Mouse (Mus musculus) lung, embryonic 15.5 days (tissue): ENCODE results near the gene Ugt1a9. TPM values are rescaled to one million over a fixed set of nuclear protein-coding genes. Genes with fewer than 3 reads are reported as not detected.
A peak's percentile ranks its signal among the peaks of the same experiment; 100 is the strongest.

Experiments used
- ATAC-seq: fragments of 200-750 bp; cut with Nextera tagmentation; 2 replicates; pipeline ENCODE4 v1.8.0; 2017; ENCODE audit warnings: moderate number of reproducible peaks, borderline replicate concordance; ENCODE audit not compliant: low FRiP score, low TSS enrichment; ENCODE audit errors: extremely low read depth
- H3K27ac ChIP-seq: fragments of 300-500 bp; sonication (generic); 2 replicates; pipeline ENCODE4 v1.5.1; 2015; ENCODE audit warnings: moderate library complexity, mild to moderate bottlenecking, inconsistent platforms
- H3K27me3 ChIP-seq: fragments of 300-500 bp; sonication (generic); 2 replicates; pipeline ENCODE4 v1.6.1; 2015; ENCODE audit warnings: inconsistent platforms
- H3K36me3 ChIP-seq: fragments of 300-500 bp; sonication (generic); 2 replicates; pipeline ENCODE4 v1.6.1; 2015; ENCODE audit warnings: inconsistent platforms
- H3K4me1 ChIP-seq: fragments of 300-500 bp; sonication (generic); 2 replicates; pipeline ENCODE4 v1.6.1; 2015; ENCODE audit warnings: inconsistent platforms
- H3K4me2 ChIP-seq: fragments of 300-500 bp; sonication (generic); 2 replicates; pipeline ENCODE4 v1.6.1; 2015; ENCODE audit warnings: inconsistent platforms, mild to moderate bottlenecking, moderate library complexity
- H3K4me3 ChIP-seq: fragments of 300-500 bp; sonication (generic); 2 replicates; pipeline ENCODE4 v1.5.1; 2015; ENCODE audit warnings: mild to moderate bottlenecking, inconsistent platforms
- H3K9ac ChIP-seq: fragments of 300-500 bp; sonication (generic); 2 replicates; pipeline ENCODE4 v1.6.1; 2015; ENCODE audit warnings: inconsistent platforms
- H3K9me3 ChIP-seq: fragments of 300-500 bp; sonication (generic); 2 replicates; pipeline ENCODE4 v1.6.1; 2016; ENCODE audit warnings: inconsistent platforms
- WGBS: fragments of 180-500 bp; shearing (Covaris S2); methylation state at CpG from one replicate; pipeline ENCODE4 v1.1.7; 2015; 5-methylcytosine and 5-hydroxymethylcytosine counted together
- polyA plus RNA-seq: library from polyadenylated mRNA; unstranded; fragments of >200 nt; fragmentation: Nextera tagmentation; extraction: Ambion mirVana; gene quantifications from 2 replicates; pipeline ENCODE4 v1.2.1, GENCODE M21; 2015

Gene Ugt1a9
- polyA plus RNA-seq, 1 experiment from 2014 or later = not detected

- H3K27ac ChIP-seq = no peak overlapping the region
- no peaks in the 10 kb centered on the region for H3K4me1 ChIP-seq
- no peak overlapping the region for H3K4me3 ChIP-seq
- H3K36me3 ChIP-seq = peaks cover 44% of the 10 kb centered on the region
- no peak overlapping the region for H3K4me2 ChIP-seq
- ATAC-seq = peak; percentile 2; the same call in 1 of the 2 replicates
- H3K9me3 ChIP-seq = no peaks in the 10 kb centered on the region; the same call in 1 of the 2 replicates
- no peak overlapping the region for H3K9ac ChIP-seq
- H3K27me3 ChIP-seq = no peaks in the 10 kb centered on the region
- WGBS = 58% methylated on average over 8 of the region's 8 CpGs
Measured at GRCm38 (mm10) chr1:88258881-88259642, 188.5 kb downstream of the Ugt1a9 start.

- no peak overlapping the region for H3K27ac ChIP-seq
Measured at GRCm38 (mm10) chr1:88259643-88260024, 189.0 kb downstream of the Ugt1a9 start.

GRCm38 (mm10) chr1:88260114-88260513 lies 189.5 kb downstream of the Ugt1a9 start:
- Histone ChIP-seq H3K9ac (no peak overlapping the region), H3K4me2 (no peak overlapping the region), H3K4me3 (no peak overlapping the region), H3K9me3 (no peaks in the 10 kb centered on the region), H3K27me3 (no peaks in the 10 kb centered on the region), H3K36me3 (peaks cover 55% of the 10 kb centered on the region), H3K4me1 (no peaks in the 10 kb centered on the region), H3K27ac (no peak overlapping the region)
- ATAC-seq = 0 out of 2 replicates have a peak, but pooled peaks have one; percentile 1
- 72% methylated on average over 6 of the region's 6 CpGs for WGBS

More at GRCm38 (mm10) chr1:88259643-88260024, 189.0 kb downstream of the Ugt1a9 start:
- Histone ChIP-seq H3K9ac (no peak overlapping the region), H3K27me3 (no peaks in the 10 kb centered on the region), H3K9me3 (no peaks in the 10 kb centered on the region; the same call in 1 of the 2 replicates), H3K4me2 (no peak overlapping the region), H3K4me3 (no peak overlapping the region), H3K4me1 (no peaks in the 10 kb centered on the region), H3K36me3 (peaks cover 50% of the 10 kb centered on the region)
- ATAC-seq = peak; percentile 2; the same call in 1 of the 2 replicates
- 68% methylated on average over 4 of the region's 4 CpGs for WGBS

GRCm38 (mm10) chr1:88260604-88261377 lies 190.2 kb downstream of the Ugt1a9 start:
- H3K4me1 ChIP-seq = no peaks in the 10 kb centered on the region
- H3K4me2 ChIP-seq = no peak overlapping the region
- no peak overlapping the region for H3K9ac ChIP-seq
- peaks cover 61% of the 10 kb centered on the region for H3K36me3 ChIP-seq
- no peak overlapping the region for H3K4me3 ChIP-seq
- no peak for ATAC-seq
- no peaks in the 10 kb centered on the region for H3K9me3 ChIP-seq
- 78% methylated on average over 10 of the region's 10 CpGs for WGBS
- no peak overlapping the region for H3K27ac ChIP-seq
- H3K27me3 ChIP-seq = no peaks in the 10 kb centered on the region

DNA sequence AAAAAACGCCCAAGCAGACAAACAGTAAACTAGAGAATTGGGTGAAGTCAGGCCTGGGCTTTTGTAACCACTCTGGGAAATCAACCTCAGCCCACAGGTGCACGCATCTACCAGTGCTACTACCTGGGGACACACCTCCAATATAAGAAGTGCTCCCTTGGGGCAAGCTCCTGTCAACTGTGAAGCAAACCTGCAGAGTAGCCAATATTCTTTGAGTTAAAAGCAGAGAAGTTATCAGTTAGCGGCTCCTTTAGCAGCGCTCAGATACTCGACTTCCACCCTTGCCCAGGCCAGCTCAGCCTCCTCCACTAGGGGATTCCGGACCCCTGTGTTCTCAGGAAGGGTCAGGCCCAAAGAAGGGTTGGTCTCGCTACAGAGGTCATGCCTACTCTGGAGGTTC lies 191.1 kb downstream of the Ugt1a9 start:
- Histone ChIP-seq H3K36me3 (peaks cover 71% of the 10 kb centered on the region), H3K27ac (no peak overlapping the region), H3K4me2 (no peak overlapping the region), H3K4me3 (no peak overlapping the region), H3K9me3 (no peaks in the 10 kb centered on the region), H3K9ac (no peak overlapping the region), H3K27me3 (no peaks in the 10 kb centered on the region), H3K4me1 (no peaks in the 10 kb centered on the region)
- 85% methylated on average over 7 of the region's 7 CpGs for WGBS
- ATAC-seq = no peak

DNA sequence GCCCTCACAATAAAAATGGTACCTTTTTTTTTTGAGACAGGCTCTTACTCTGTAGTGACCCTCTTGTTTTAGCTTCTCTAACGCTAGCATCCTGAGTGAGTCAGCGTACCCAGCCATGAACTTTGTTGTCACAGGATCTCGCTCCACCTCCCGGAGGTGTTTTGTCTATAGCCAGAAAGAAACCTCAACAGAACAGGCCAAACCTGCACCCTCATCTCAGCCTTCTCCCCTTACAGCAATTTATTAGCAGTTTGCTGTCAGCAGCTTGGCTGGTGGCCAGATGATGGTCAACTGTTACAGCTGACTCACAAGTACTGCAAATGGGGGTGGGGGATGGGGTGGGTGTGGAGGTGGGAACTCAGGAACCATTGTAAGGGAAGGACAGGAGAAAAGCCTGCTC lies 191.7 kb downstream of the Ugt1a9 start:
- Histone ChIP-seq H3K27ac (no peak overlapping the region), H3K9me3 (no peaks in the 10 kb centered on the region), H3K27me3 (no peaks in the 10 kb centered on the region), H3K9ac (no peak overlapping the region), H3K4me2 (no peak overlapping the region), H3K36me3 (peaks cover 76% of the 10 kb centered on the region), H3K4me3 (no peak overlapping the region), H3K4me1 (no peaks in the 10 kb centered on the region)
- ATAC-seq = no peak
- 66% methylated on average over 4 of the region's 4 CpGs for WGBS

DNA sequence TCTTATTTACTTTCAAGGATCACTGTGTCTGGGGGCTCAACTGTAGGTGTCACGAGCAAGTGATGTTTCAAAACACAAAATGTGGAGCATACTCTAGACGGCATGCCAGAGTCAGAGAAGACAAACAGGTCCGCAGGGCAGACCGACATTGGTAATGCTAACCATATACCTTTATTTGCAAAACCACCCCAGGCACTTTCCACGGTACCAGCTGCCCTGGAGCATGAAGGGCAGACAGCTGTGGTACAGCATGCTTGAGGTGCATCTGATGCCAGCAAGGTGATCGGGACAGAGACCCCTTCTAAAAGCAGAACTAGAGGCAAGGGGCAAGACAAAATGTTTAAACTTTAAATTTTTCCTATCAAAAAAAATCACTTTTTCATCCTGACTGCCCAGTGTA lies 192.4 kb downstream of the Ugt1a9 start:
- H3K27me3 ChIP-seq = no peaks in the 10 kb centered on the region
- H3K4me3 ChIP-seq = no peak overlapping the region
- no peak overlapping the region for H3K4me2 ChIP-seq
- ATAC-seq = no peak
- H3K9me3 ChIP-seq = no peaks in the 10 kb centered on the region
- no peaks in the 10 kb centered on the region for H3K4me1 ChIP-seq
- 72% methylated on average over 6 of the region's 6 CpGs for WGBS
- H3K36me3 ChIP-seq = peaks cover 83% of the 10 kb centered on the region
- H3K27ac ChIP-seq = no peak overlapping the region
- H3K9ac ChIP-seq = no peak overlapping the region

DNA sequence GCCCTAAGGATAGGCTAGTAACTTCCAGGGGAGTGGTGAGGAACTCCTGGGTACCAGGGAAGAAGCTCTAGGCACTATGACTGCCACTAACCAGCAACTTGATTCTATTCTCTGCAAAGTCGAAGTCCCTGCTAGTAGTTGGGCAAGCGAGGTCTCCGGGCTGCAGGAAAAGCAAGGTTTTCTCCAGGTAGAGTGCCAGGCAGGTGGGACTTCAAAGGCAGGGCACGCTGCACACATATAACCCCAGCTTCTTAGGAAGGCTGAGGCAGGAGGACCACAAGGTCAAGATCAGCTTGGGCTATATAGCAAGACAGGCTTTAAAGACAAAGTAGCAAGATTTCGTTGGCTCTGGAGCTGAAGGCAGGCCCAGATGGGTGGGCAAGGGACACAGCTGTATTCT lies 193.2 kb downstream of the Ugt1a9 start:
- no peaks in the 10 kb centered on the region for H3K9me3 ChIP-seq
- 90% methylated on average over 5 of the region's 5 CpGs for WGBS
- H3K27me3 ChIP-seq = no peaks in the 10 kb centered on the region
- H3K4me3 ChIP-seq = no peak overlapping the region
- no peak overlapping the region for H3K27ac ChIP-seq
- no peak for ATAC-seq
- H3K9ac ChIP-seq = no peak overlapping the region
- H3K4me2 ChIP-seq = no peak overlapping the region
- H3K36me3 ChIP-seq = peaks cover 91% of the 10 kb centered on the region
- H3K4me1 ChIP-seq = no peaks in the 10 kb centered on the region

GRCm38 (mm10) chr1:88264237-88264868 lies 193.8 kb downstream of the Ugt1a9 start:
- no peak for ATAC-seq
- no peak overlapping the region for H3K4me2 ChIP-seq
- H3K4me1 ChIP-seq = no peaks in the 10 kb centered on the region
- no peak overlapping the region for H3K4me3 ChIP-seq
- no peaks in the 10 kb centered on the region for H3K27me3 ChIP-seq
- no peak overlapping the region for H3K27ac ChIP-seq
- peaks cover 97% of the 10 kb centered on the region for H3K36me3 ChIP-seq
- no peaks in the 10 kb centered on the region for H3K9me3 ChIP-seq
- no peak overlapping the region for H3K9ac ChIP-seq
- WGBS = 82% methylated on average over 7 of the region's 7 CpGs

DNA sequence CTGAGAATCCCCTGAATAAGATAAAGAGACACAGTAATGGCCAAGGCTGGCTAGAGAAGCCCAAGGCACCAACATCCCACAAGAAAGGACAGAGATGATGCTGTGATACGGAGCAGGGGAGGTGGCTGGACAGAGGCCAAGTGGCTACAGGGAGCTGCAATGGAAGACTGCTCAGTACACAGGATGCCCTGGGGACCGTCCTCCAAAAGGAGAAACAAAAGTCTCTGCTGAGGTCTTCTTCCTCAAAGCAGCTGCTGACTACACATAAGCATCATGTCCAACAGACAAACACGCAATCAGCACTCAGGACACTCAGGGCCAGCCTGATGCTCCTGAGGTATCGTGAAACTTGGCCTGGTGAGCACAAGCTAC lies 194.3 kb downstream of the Ugt1a9 start:
- no peak overlapping the region for H3K27ac ChIP-seq
- H3K27me3 ChIP-seq = no peaks in the 10 kb centered on the region
- 79% methylated on average over 4 of the region's 4 CpGs for WGBS
- no peak overlapping the region for H3K4me2 ChIP-seq
- ATAC-seq = peak; percentile 1; the same call in 1 of the 2 replicates
- no peak overlapping the region for H3K9ac ChIP-seq
- no peaks in the 10 kb centered on the region for H3K4me1 ChIP-seq
- no peak overlapping the region for H3K4me3 ChIP-seq
- H3K9me3 ChIP-seq = no peaks in the 10 kb centered on the region
- H3K36me3 ChIP-seq = peaks cover 99% of the 10 kb centered on the region

GRCm38 (mm10) chr1:88266123-88266522 lies 195.5 kb downstream of the Ugt1a9 start:
- Histone ChIP-seq H3K9me3 (no peaks in the 10 kb centered on the region), H3K27me3 (no peaks in the 10 kb centered on the region), H3K4me2 (no peak overlapping the region), H3K4me1 (no peaks in the 10 kb centered on the region), H3K27ac (no peak overlapping the region), H3K9ac (no peak overlapping the region), H3K36me3 (peaks cover 90% of the 10 kb centered on the region), H3K4me3 (no peak overlapping the region)
- no peak for ATAC-seq
- 88% methylated on average over 13 of the region's 13 CpGs for WGBS

DNA sequence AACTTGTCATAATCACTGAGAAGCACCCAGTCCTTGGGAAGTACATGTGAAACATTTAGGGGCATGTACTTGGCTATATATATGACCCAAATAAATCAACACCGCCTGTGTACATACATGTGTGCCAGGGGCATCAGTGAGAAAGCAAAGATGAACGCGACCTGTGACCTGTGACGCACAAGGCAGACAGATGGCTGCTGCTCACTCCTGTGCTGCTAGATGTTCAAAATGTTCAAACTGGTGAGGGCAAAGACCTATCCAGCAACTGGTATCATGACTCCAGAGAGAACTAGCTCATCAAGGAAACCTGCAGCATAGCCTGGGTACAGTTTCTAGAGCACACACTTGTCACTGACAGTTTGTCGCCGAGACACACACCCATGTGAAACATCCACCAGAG lies 196.9 kb downstream of the Ugt1a9 start:
- Histone ChIP-seq H3K9me3 (no peaks in the 10 kb centered on the region), H3K27ac (no peak overlapping the region), H3K36me3 (peaks cover 87% of the 10 kb centered on the region), H3K4me2 (no peak overlapping the region), H3K4me3 (no peak overlapping the region), H3K27me3 (no peaks in the 10 kb centered on the region), H3K9ac (no peak overlapping the region), H3K4me1 (no peaks in the 10 kb centered on the region)
- ATAC-seq = no peak
- WGBS = 92% methylated on average over 6 of the region's 6 CpGs
